Mouse (Mus musculus) B cell, adult 2 months (primary cell): ENCODE data around the gene Cfh.
"Not testable (repeated sequence)": the region's sequence is repeated elsewhere in the genome, so short reads cannot be mapped to it uniquely, and the experiment has no call there.

ENCODE experiments used
- DNase-seq, 2 experiments: peaks; one replicate each; pipeline ENCODE4 v3.0.0; 2022

Gene Cfh

DNA sequence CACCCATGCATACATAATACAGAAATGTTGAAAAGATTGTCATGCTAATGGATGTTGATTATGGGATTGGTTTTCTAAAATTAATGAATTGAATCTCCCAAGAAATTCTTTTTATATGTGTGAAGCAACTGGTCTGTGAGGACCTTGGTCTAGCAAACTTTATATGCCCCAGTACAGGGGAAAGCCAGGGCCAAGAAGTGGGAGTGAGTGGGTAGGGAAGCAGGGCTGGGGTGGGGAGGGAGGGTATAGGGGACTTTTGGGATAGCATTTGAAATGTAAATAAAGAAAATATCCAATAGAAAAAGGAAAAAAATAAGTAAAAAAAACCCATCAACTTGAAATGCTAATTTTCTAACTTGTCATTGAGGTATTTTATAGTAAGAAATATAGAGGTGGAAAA is at the start of gene Cfh:
Gene Cfh, minus strand, starts transcription at position 101 of the 400 bp plus-strand sequence.
- DNase-seq, result not testable (repeated sequence)

DNA sequence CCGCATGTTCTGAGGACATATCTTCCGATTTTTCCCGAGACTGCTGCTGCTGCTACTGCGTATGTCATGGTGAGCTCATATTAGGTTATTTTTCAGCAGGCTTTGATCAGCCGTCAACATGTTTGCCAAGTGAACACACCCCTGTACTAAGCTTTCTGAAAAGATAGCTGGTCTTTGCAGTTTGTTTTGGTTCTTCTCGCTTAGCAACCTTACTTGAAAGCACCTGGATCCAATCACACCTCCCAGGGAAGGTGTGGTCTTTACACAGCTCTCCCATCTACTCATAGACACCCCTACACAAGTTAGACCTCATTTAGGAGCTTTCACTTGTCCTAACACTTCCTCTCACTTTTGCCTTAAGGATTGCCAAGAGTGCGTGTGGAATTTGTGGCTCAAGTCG is 43.1 kb upstream of the Cfh start:
- DNase-seq, result no peak

DNA sequence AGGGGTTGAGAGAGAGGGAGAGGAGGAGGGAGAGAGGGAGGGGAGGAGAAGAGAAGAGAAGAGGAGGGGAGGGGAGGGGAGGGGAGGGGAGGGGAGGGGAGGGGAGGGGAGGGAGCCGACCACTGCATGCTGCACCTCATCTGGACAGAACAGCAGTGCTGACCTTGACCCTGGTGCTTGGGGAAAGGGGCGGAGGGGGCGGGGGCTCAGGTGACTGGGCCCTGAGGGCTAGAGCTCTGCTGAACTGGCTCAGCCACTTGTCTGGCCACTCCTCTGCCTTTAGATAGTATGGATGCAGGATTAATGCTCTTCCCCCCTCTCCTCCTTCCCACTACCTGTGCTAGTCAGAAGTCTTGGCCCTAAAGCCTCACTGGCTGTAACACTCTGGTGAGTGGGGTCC is 41.7 kb upstream of the Cfh start:
- DNase-seq, result no peak

DNA sequence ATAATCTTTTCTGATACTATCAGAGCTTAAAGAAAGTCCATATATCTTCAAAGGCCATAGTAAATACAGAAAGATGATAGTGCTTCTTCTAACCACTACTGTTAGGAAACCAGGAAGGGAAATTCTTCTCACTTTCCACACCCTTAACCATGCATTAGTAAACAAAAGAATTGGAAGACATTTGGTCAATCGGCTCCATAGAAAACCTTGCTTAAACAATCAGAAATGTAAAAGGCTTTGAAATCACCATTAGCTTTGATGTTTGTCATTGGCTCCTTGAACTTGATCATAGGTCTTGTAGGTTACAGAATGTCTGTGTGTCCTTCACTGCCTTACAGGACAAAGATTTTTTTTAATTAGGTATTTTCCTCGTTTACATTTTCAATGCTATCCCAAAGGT is 21.8 kb upstream of the Cfh start:
- no peak for DNase-seq

DNA sequence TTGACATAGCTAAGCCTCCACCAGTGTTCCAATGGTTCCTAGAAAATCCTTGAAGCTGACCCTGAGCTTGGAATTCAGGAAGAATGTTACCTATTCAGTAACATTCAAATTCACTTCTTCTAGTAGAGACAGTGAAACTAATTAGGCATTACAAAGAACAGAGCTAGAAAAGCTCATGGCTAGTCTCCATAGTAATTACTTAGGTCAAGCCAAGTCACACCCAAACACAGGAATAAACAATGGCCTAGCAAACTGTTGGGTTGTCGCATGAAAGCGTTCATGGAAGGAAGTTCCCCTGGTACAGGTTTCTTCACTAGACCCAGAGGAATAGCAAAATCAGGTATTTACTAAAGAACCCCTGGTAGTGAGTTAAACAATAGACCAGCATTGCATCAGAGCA is 4.9 kb upstream of the Cfh start:
- not testable (repeated sequence) for DNase-seq

DNA sequence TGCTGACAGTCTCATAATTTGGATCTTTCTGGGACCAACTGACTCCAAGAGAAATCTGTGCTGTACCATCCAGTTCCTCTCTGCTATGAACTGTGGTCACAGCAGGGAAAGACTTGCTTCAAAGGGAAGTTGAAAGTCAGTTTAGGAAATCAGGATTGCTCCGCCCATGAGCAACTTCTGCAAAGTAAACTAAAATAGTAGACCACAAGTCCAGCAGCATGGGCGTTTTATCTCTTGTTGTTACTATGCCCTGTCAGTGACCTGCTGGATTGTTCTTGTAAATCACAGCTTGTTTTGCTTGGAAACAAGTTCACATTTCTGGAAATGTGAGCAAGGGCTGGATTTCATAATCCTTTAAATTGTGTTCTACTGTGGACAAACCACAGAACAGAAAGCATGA is 356 bp downstream of the Cfh start:
- no peak for DNase-seq

DNA sequence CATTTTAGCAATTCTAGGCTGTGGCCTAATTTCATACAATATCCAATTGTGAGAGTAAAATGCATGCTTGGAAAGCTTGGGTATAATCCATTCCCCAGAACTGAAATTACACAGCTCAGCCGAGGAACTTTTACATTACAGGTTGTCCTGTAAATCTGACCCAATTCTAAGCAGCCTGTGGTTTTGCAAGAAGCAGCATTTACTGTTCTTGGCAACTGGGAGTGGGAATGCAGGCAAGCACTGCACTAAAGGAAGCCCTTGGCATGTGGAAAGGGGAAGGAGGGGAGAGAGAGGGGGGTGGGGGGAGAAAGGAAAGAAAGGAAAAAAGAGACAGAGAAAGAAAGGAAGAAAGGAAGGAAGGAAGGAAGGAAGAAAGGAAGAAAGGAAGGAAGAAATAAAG is 3.4 kb downstream of the Cfh start:
- DNase-seq, result no peak

DNA sequence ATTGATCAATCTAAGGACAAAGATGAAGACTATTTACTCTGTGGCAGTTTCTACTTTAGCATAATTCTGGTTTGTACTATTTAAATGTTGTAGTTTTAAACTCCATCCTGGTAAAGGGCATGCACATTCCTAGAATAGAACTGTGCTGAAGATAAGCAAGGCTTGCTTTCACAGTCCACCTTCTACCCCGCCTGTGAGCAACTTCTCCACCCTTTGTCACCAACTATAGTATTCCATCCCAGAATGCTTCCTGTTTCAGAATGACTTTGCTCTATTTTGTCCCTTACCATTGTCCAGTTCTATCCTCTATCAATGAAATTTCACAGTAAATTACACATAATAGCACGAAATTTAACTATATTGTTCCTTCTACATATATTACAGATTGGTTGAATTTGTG is 8.1 kb downstream of the Cfh start:
- no peak for DNase-seq

DNA sequence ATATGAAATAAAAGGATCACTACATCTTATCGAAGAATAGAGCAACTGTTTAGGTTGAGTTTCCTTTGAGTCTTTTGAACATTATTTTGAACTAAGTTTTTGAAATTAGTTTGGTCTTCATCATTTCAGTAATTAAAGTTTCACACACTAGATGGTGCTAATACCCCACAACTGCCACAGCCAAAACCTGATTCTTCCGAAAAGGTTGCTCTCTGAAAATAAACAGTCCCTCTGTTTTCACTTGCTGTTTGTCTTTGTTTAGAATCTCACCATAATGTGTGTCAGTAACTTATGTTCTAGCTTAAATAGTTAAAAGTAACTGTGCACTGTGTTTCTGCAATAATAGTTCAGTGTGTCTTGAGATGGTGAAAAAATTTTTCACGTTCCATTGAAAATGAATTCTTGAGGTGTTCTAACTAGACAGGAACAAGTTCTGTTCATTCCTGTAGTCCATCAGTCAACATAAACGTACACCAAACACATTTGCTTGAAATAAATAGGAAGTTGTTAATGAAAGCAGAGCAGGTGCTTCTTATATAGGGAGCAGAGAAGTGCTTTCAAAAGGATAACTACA is 11.9 kb downstream of the Cfh start:
- no peak for DNase-seq

DNA sequence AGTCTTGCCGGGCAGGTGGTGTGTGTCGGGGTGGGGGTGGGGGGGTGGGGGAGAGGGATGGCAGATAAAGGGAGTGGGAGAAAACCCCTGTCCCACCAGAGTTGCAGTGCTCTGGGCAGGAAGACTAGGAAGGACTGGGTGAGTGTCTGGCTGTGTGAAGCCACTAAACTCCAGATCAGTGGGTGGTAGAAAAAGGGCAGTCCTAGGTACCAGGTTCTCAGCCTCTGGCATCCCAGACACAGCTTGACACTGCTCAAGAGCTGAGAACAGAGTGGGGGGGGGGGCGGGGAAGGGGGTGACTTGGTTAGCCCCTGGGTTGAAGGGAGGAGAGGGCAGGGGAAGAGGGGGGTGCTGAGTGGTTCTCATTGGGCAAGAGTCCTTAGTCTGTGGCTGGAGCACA is 24.6 kb downstream of the Cfh start:
- DNase-seq, result no peak

DNA sequence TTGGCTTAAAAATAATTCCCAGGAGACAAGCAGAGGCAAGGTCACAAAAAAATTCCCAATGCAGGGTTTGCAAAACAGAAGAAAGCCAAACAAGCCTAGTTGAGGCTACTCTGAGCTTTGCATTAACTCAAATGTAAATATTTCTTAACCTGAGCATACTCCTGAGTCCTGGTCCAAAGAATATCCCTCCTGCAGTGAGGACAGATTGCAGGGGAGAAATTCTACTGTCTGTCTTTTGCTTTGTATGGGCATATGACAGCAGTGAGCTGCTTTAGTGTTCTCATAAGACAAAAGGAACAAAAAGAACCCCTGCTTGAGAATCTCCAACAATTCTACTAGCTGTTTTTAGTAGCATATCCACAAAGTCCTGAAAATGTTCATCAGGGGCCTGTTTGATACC is 114.1 kb downstream of the Cfh start:
- no peak for DNase-seq
